Mouse (Mus musculus): ENCODE data around the gene Lrrn3.

Gene Lrrn3

GRCm38 (mm10) chr12:41428806-41429205 lies 57.4 kb downstream of the Lrrn3 start:
- no peak for DNase-seq

- DNase-seq: no peak
Observed at GRCm38 (mm10) chr12:41427464-41427863, 58.8 kb downstream of the Lrrn3 start.

GRCm38 (mm10) chr12:41425101-41425679 lies 61.0 kb downstream of the Lrrn3 start:
- DNase-seq: no peak

- DNase-seq: no peak
Observed at GRCm38 (mm10) chr12:41417961-41418360, 68.3 kb downstream of the Lrrn3 start.

- DNase-seq: no peak
Observed at GRCm38 (mm10) chr12:41417099-41417498, 69.1 kb downstream of the Lrrn3 start.

- no peak for DNase-seq
Observed at GRCm38 (mm10) chr12:41416635-41417034, 69.6 kb downstream of the Lrrn3 start.

GRCm38 (mm10) chr12:41409431-41409830 lies 76.8 kb downstream of the Lrrn3 start:
- no peak for DNase-seq

GRCm38 (mm10) chr12:41401923-41402322 lies 84.3 kb downstream of the Lrrn3 start:
- DNase-seq: no peak
